Mouse (Mus musculus): ENCODE results near the gene Cym.

GRCm38 (mm10) chr3:107176501-107176900, 45.0 kb downstream of the Cym start:
- TF ChIP-seq FLI1 (IDR thresholded peaks at IDR 0.05; ENCODE audit: low read length) = no peak
- no peak for TF ChIP-seq GATA1 (IDR thresholded peaks at IDR 0.05; ENCODE audit: borderline replicate concordance, low read length)

Data from megakaryocyte, embryonic 14.5 days (primary cell).